Mouse (Mus musculus) embryonic stem cell, embryonic (primary cell): ENCODE data around the gene Jdp2.

Experiments used
- CTCF ChIA-PET, 4 experiments: fragments of 300-600 bp in 2 of 4; fragments of 350-600 bp in 2 of 4; sonication (Branson Sonifier 250); formaldehyde crosslinking; loops; one replicate each; lab custom pipeline; 2022; ENCODE audit warnings: inconsistent platforms in 2 of 4; lab: Charles Lee
- POLR2A ChIA-PET, 4 experiments: fragments of 300-600 bp in 2 of 4; fragments of 350-600 bp in 2 of 4; sonication (Branson Sonifier 250); formaldehyde crosslinking; loops; one replicate each; lab custom pipeline; 2022; ENCODE audit warnings: antibody characterized with exemption in 4 of 4, inconsistent platforms in 1 of 4; lab: Charles Lee

Jdp2 gene

DNA sequence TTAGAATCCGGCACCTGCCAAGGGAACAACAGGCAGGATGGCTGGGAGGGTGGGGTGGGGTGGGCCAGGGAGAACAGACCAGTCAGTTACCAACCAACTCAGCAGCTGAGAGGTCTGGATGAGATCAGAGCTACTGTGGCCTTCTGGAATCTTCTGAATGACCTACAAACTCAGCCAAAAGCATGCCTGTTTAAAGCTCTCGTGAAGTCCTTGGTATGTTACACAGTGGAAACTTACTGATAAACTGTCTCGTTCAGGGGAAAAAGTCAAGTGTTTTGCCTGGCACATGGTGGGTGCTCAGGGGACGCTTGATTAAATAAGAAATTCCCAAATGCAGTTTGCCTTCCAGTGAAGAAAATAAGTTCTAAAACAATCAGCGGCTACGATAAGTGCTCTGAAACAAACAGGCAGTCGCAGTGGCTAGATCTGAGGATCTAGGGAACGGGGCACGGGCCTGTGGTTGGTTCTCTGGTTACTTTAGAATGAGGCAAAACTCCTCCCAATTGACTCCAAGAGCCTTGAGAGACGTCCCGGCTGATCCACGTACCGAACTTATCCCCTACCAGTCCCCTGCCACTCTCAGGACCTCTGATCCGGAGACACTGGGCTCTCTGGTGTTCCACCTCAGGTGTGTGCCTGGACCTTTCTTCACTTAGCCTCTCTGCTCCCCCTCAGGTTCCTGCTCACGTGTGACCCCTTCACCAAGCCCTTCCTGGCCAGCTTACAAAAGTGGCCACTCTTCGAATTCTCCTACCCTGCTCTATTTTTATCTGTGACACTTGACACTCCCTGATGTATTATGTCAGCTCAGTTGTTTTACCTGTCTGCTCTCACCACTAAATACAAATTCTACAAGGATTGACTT lies 85.8 kb downstream of the Jdp2 start:
- ChIA-PET POLR2A (interaction anchor here in 1 of 4 experiments (0.5 kb wide), 1 partner anchor 161 kb away, joined by 5 read pairs; no protein-coding TSS in a partner anchor), CTCF (interaction anchor here in 1 of 4 experiments (0.9 to 1.1 kb wide), 2 partner anchors 19 to 44 kb away, joined by 3 to 5 read pairs; no protein-coding TSS in a partner anchor)

DNA sequence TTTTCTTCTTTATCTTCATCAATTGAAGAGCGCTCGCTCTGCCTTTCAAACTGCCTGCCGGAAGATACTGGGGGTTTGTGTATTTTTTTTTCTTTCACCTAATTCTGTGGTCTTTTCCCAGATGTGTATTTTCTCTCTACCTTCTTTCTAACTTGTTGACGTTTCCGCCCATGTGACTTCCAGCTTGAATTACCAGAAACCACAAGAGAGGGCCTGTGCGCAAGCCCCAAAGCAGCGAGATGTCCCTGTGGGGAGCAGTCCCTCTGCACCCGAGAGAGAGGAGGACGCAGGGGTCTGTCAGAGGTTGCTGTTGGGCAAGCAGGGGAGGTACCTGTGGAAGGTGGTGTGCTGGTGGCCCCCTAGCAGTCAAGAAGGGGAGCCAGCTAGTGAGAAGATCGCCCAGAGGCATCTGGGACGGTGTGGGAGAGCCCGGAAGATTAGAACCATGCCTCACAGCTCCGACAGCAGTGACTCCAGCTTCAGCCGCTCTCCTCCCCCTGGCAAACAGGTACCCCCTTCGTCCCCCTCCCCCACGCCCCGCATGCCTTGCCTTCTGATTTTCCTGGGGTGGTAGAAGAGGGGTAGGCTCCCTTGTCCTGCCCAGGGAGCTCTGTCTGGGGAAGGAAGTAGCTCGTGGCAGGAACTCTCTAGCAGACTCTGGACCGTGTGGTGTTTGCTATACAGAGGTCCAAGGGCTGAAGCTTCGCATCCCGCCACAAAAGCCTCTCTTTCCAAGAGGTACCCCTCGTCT lies 87.8 kb downstream of the Jdp2 start, which contains the start of gene Batf:
Gene Batf, plus strand, starts transcription at position 204 of the 751 bp plus-strand sequence.
- ChIA-PET POLR2A (interaction anchor here in 3 of 4 experiments (0.5 to 1.5 kb wide), 12 partner anchors 9 to 151 kb away, joined by 3 to 5 read pairs (median 3); partner anchors contain the start of gene Flvcr2 (in 1 of the 3)), CTCF (interaction anchor here (0.5 to 1.6 kb wide), 10 partner anchors 24 to 810 kb away, joined by 3 to 10 read pairs (median 6); partner anchors contain the start of gene Ltbp2 (in 1 of the 4))

DNA sequence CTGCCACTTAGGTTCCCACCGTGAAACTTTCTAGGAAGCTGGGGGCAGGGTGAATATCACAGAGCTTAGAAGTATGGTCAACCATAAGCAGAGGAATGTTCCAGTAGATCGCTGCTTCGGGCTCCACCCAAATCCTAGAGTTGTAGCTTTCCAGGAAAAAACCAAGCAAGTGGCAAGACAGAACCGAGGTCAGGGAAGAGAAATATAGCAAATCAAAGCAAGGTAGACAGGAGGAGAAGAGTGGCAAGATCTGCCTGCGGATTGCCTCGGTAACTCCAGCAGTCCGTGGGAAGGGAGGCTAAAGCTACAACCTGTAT lies 88.3 kb downstream of the Jdp2 start:
- POLR2A ChIA-PET: interaction anchor here in 3 of 4 experiments (0.5 to 1.3 kb wide), 10 partner anchors 9 to 152 kb away, joined by 3 to 5 read pairs (median 3); partner anchors contain the start of gene Flvcr2 (in 1 of the 3)
- CTCF ChIA-PET: interaction anchor here (0.5 to 1.6 kb wide), 10 partner anchors 24 to 811 kb away, joined by 3 to 10 read pairs (median 6); partner anchors contain the start of gene Ltbp2 (in 1 of the 4)

DNA sequence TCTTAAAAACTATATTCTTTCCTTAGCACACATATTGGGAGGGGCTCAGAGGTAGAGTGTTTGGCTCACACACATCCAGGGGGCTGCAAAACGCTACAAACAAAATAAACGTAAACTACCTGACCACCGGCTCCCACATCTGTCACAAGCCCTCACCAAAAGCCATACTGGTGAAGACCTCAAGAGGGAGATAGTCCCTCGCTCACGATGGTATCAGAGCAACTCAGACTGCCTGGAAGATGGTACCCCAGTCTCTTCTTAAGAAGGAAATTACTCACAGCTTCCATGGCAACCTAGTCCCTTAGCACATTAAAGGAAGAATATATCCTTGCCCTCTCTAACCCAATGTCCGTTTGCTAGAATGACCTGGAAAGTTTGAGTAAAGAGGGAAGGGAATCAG lies 89.0 kb downstream of the Jdp2 start:
- POLR2A ChIA-PET: interaction anchor here in 1 of 4 experiments (1.0 to 1.3 kb wide), 2 partner anchors 18 to 142 kb away, joined by 3 to 5 read pairs; no protein-coding TSS in a partner anchor
- CTCF ChIA-PET: interaction anchor here in 2 of 4 experiments (1.6 to 1.8 kb wide), 2 partner anchors 42 kb away, joined by 4 to 8 read pairs; no protein-coding TSS in a partner anchor
